Mouse (Mus musculus): ENCODE data around the gene Trip4. TPM values are rescaled to one million over a fixed set of nuclear protein-coding genes. Genes with fewer than 3 reads are reported as not detected.

Gene Trip4
- polyA plus RNA-seq (2011; ENCODE audit: insufficient read depth, insufficient read length, low read depth, missing spikeins) = 31.0 and 37.4 TPM in 2 replicates

DNA sequence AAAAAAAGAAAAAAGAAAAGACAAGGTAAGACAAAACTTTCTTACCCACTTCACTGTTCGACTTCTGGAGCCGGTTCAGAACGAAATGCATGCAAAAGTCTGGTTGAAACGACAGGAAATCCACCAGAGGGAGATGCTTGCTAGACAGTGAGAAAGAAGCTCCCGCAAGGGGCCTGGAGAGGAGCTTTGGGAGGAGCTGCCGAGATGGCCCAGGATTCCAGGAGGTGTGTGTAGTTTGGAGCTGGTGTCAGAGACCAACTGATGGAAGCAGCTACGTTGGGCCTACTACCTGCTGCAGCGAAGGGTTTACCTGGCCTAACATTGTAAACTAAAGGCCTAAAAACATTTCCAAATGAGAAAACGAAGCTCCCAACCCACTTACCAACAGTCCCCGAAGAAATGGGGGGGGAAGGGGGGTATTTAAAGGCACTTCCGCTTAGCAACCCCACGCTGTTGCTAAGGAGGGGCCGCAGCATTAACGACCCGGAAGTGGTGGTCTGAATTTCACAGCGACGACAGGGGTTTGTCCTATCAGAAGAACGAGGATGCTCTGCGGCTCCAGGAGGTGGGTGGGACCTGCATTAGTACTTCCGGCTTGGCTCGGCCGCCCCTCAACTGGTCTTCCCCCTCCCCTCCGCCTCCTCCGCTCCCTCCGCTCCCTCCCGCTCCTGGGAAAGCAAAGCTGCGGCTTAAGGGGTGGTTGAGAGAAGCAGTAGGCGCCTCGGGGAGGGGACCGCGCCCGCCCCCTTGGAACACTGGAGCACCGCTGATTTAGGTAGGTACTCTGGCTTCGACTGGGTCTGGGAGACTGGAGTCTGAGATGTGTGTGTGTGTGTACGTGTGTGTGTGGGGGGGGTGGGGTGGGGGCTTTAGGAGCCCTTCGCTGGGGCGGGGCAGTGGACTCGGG, at the start of gene Trip4, which contains the start of gene Csnk1g1:
Trip4 (minus strand) TSS at position 401 of the 907 bp plus-strand sequence.
Csnk1g1 (plus strand) TSS at position 531 of the 907 bp plus-strand sequence.
- Histone ChIP-seq H3K9ac (ENCODE audit: low read depth, poor library complexity, severe bottlenecking) (peak within 1 kb of the TSS; percentile 89), H3K27me3 (ENCODE audit: control insufficient read depth, insufficient read depth, low read length, poor library complexity, severe bottlenecking) (no peaks in the 10 kb centered on the region), H3K9me3 (replicated peaks; ENCODE audit: control insufficient read depth, insufficient read depth, low read length, poor library complexity, severe bottlenecking) (no peaks in the 10 kb centered on the region), H3K4me3 (ENCODE audit: low read depth, low read length) (peak within 1 kb of the TSS; percentile 92), H3K27ac (ENCODE audit: insufficient read depth, low read length) (peak within 1 kb of the TSS; percentile 83), H3K4me1 (ENCODE audit: control insufficient read depth, insufficient read depth, low read length) (no peaks in the 10 kb centered on the region), H3K36me3 (ENCODE audit: control insufficient read depth, insufficient read depth, low read length, poor library complexity, severe bottlenecking) (peaks cover 3% of the 10 kb centered on the region; the same call in 1 of the 2 replicates)
- no peak for TF ChIP-seq POLR2A (IDR thresholded peaks at IDR 0.05; ENCODE audit: insufficient read depth, low read length)
- TF ChIP-seq EP300 (IDR thresholded peaks at IDR 0.05; ENCODE audit: insufficient read depth, low read depth, low read length) = no peak
- TF ChIP-seq CTCF (IDR thresholded peaks at IDR 0.05; ENCODE audit: low read depth, low read length) = no peak

DNA sequence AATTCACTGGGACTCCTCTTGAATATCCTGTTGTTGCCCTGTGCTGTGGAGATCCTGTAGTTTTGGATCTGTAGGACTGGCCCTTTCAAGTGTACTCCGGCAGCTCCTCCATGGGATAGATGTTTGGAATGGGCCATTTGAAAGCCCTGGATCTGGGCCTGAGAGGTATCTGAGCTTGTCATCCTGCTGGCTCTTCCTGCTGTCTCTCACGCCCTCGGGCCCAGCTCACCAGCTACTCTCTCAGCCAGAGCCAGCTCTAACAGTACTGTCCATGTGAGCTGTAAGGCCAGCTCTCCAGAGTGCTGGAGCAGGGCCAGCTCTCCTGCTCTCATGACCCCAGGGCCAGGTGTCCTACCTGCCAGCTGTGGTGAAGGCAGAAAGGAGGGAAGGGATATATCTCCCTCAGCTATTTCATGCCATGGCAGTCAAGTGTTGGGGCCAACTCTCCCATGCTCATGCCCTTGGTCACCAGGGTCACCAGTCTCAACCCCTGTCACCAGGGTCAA, 42.5 kb upstream of the Trip4 start:
- Histone ChIP-seq H3K9me3 (replicated peaks; ENCODE audit: control insufficient read depth, insufficient read depth, low read length, poor library complexity, severe bottlenecking) (no peaks in the 10 kb centered on the region), H3K4me1 (ENCODE audit: control insufficient read depth, insufficient read depth, low read length) (no peaks in the 10 kb centered on the region), H3K4me3 (ENCODE audit: low read depth, low read length) (no peak overlapping the region), H3K9ac (ENCODE audit: low read depth, poor library complexity, severe bottlenecking) (no peak overlapping the region), H3K36me3 (ENCODE audit: control insufficient read depth, insufficient read depth, low read length, poor library complexity, severe bottlenecking) (no peaks in the 10 kb centered on the region), H3K27me3 (ENCODE audit: control insufficient read depth, insufficient read depth, low read length, poor library complexity, severe bottlenecking) (no peaks in the 10 kb centered on the region), H3K27ac (ENCODE audit: insufficient read depth, low read length) (no peak overlapping the region)
- no peak for TF ChIP-seq CTCF (IDR thresholded peaks at IDR 0.05; ENCODE audit: low read depth, low read length)
- TF ChIP-seq POLR2A (IDR thresholded peaks at IDR 0.05; ENCODE audit: insufficient read depth, low read length) = no peak
- no peak for TF ChIP-seq EP300 (IDR thresholded peaks at IDR 0.05; ENCODE audit: insufficient read depth, low read depth, low read length)

- H3K27me3 ChIP-seq (ENCODE audit: control insufficient read depth, insufficient read depth, low read length, poor library complexity, severe bottlenecking) = no peaks in the 10 kb centered on the region
- no peaks in the 10 kb centered on the region for H3K4me1 ChIP-seq (ENCODE audit: control insufficient read depth, insufficient read depth, low read length)
- no peak overlapping the region for H3K4me3 ChIP-seq (ENCODE audit: low read depth, low read length)
- no peak overlapping the region for H3K27ac ChIP-seq (ENCODE audit: insufficient read depth, low read length)
- H3K9ac ChIP-seq (ENCODE audit: low read depth, poor library complexity, severe bottlenecking) = no peak overlapping the region
- H3K9me3 ChIP-seq (replicated peaks; ENCODE audit: control insufficient read depth, insufficient read depth, low read length, poor library complexity, severe bottlenecking) = no peaks in the 10 kb centered on the region
- H3K36me3 ChIP-seq (ENCODE audit: control insufficient read depth, insufficient read depth, low read length, poor library complexity, severe bottlenecking) = no peaks in the 10 kb centered on the region
- TF ChIP-seq POLR2A (IDR thresholded peaks at IDR 0.05; ENCODE audit: insufficient read depth, low read length) = no peak
- TF ChIP-seq EP300 (IDR thresholded peaks at IDR 0.05; ENCODE audit: insufficient read depth, low read depth, low read length) = no peak
- no peak for TF ChIP-seq CTCF (IDR thresholded peaks at IDR 0.05; ENCODE audit: low read depth, low read length)
Observed at GRCm38 (mm10) chr9:65937566-65937965, 29.0 kb upstream of the Trip4 start.

- no peak for TF ChIP-seq CTCF (IDR thresholded peaks at IDR 0.05; ENCODE audit: low read depth, low read length)
- no peak for TF ChIP-seq POLR2A (IDR thresholded peaks at IDR 0.05; ENCODE audit: insufficient read depth, low read length)
- no peak for TF ChIP-seq EP300 (IDR thresholded peaks at IDR 0.05; ENCODE audit: insufficient read depth, low read depth, low read length)
- Histone ChIP-seq H3K27me3 (ENCODE audit: control insufficient read depth, insufficient read depth, low read length, poor library complexity, severe bottlenecking) (no peaks in the 10 kb centered on the region), H3K9ac (ENCODE audit: low read depth, poor library complexity, severe bottlenecking) (no peak overlapping the region), H3K27ac (ENCODE audit: insufficient read depth, low read length) (no peak overlapping the region), H3K4me3 (ENCODE audit: low read depth, low read length) (no peak overlapping the region), H3K4me1 (ENCODE audit: control insufficient read depth, insufficient read depth, low read length) (no peaks in the 10 kb centered on the region), H3K9me3 (replicated peaks; ENCODE audit: control insufficient read depth, insufficient read depth, low read length, poor library complexity, severe bottlenecking) (no peaks in the 10 kb centered on the region), H3K36me3 (ENCODE audit: control insufficient read depth, insufficient read depth, low read length, poor library complexity, severe bottlenecking) (no peaks in the 10 kb centered on the region; the same call in 1 of the 2 replicates)
Observed at GRCm38 (mm10) chr9:65929826-65930225, 21.2 kb upstream of the Trip4 start.

- H3K9ac ChIP-seq (ENCODE audit: low read depth, poor library complexity, severe bottlenecking) = no peak overlapping the region
- H3K36me3 ChIP-seq (ENCODE audit: control insufficient read depth, insufficient read depth, low read length, poor library complexity, severe bottlenecking) = no peaks in the 10 kb centered on the region; the same call in 1 of the 2 replicates
- no peaks in the 10 kb centered on the region for H3K9me3 ChIP-seq (replicated peaks; ENCODE audit: control insufficient read depth, insufficient read depth, low read length, poor library complexity, severe bottlenecking)
- H3K4me3 ChIP-seq (ENCODE audit: low read depth, low read length) = no peak overlapping the region
- no peaks in the 10 kb centered on the region for H3K4me1 ChIP-seq (ENCODE audit: control insufficient read depth, insufficient read depth, low read length)
- no peaks in the 10 kb centered on the region for H3K27me3 ChIP-seq (ENCODE audit: control insufficient read depth, insufficient read depth, low read length, poor library complexity, severe bottlenecking)
- H3K27ac ChIP-seq (ENCODE audit: insufficient read depth, low read length) = no peak overlapping the region
- TF ChIP-seq CTCF (IDR thresholded peaks at IDR 0.05; ENCODE audit: low read depth, low read length) (no peak), EP300 (IDR thresholded peaks at IDR 0.05; ENCODE audit: insufficient read depth, low read depth, low read length) (no peak), POLR2A (IDR thresholded peaks at IDR 0.05; ENCODE audit: insufficient read depth, low read length) (no peak)
Observed at GRCm38 (mm10) chr9:65928456-65928855, 19.9 kb upstream of the Trip4 start.

- H3K4me1 ChIP-seq (ENCODE audit: control insufficient read depth, insufficient read depth, low read length) = no peaks in the 10 kb centered on the region
- no peak overlapping the region for H3K9ac ChIP-seq (ENCODE audit: low read depth, poor library complexity, severe bottlenecking)
- no peaks in the 10 kb centered on the region for H3K9me3 ChIP-seq (replicated peaks; ENCODE audit: control insufficient read depth, insufficient read depth, low read length, poor library complexity, severe bottlenecking)
- no peaks in the 10 kb centered on the region for H3K27me3 ChIP-seq (ENCODE audit: control insufficient read depth, insufficient read depth, low read length, poor library complexity, severe bottlenecking)
- H3K27ac ChIP-seq (ENCODE audit: insufficient read depth, low read length) = no peak overlapping the region
- TF ChIP-seq CTCF (IDR thresholded peaks at IDR 0.05; ENCODE audit: low read depth, low read length) (no peak), POLR2A (IDR thresholded peaks at IDR 0.05; ENCODE audit: insufficient read depth, low read length) (no peak), EP300 (IDR thresholded peaks at IDR 0.05; ENCODE audit: insufficient read depth, low read depth, low read length) (no peak)
- no peaks in the 10 kb centered on the region for H3K36me3 ChIP-seq (ENCODE audit: control insufficient read depth, insufficient read depth, low read length, poor library complexity, severe bottlenecking)
- H3K4me3 ChIP-seq (ENCODE audit: low read depth, low read length) = no peak overlapping the region
Observed at GRCm38 (mm10) chr9:65917015-65917414, 8.4 kb upstream of the Trip4 start.

Measured in ES-Bruce4 (cell line).